Mouse (Mus musculus) monocyte, adult 2 months (primary cell): ENCODE data around the gene Lrig1.

Experiments
- DNase-seq, 2 experiments: peaks; one replicate each; pipeline ENCODE4 v3.0.0; 2022; ENCODE audit warnings: low spot score in 2 of 2, low read depth in 1 of 2

Lrig1 gene

DNA sequence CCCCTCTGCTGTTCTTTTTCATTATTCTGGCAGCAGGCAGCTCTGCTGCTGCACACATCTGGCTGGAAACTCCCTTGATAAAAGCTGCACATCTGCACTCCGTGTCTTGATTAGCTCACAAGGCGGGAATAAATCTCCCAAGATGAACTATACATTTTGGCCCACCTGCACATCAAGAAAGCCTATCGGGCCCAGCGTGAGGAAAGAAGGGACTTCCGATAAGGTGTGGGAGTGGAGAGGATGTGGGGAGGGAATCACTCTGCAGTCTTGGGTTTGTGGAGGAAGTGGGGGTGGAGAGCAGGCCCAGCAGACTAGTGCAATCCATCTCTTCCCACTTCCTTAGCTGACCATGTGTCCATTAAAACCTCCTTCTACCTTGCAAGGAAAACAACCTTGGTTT is 74.1 kb downstream of the Lrig1 start:
- DNase-seq: no peak

DNA sequence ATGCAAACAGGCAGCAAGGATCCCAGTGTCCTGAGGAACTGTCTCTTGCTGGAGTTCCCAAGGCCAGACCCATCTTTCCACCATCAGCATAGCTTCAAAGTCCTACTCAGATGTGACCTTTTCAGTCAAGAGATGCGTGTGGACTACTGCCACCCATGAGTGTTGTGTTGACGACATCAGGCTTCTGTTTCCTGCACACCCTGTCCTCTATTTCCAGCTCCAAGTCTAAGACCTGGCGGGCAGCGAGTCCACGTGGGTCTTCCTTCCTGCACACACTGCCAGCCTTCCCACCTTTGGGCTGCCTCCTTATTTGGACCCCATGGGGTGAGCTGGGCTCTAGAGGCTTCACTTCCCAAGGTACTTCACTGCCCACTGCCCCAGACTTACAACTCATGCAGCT is 75.4 kb downstream of the Lrig1 start:
- no peak for DNase-seq

GRCm38 (mm10) chr6:94622983-94623382 is 77.0 kb downstream of the Lrig1 start:
- DNase-seq: no peak

DNA sequence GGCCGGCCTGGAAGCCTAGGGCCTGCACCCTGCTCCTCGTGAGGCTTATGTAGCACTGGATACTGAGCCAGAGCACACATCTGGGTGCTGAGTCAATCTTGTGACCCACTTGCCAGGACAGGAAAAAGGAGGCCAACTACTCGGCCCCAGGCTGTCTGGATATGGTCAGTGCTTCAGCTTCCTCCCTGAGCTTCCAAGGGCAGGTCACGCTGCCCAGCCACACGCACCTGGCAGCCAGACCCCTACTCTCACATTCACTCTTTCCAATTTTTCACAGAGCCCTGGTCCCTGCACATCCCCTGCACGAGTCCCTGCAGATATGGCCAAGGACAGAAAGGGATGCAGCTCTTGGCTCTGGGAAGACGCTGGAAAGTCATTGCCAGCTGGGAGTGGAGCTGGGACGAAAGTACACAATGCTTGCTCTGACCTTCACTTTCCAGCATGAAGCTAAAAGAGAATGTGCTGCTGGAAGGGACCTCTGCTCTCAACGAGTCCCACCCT is 79.1 kb downstream of the Lrig1 start:
- DNase-seq: no peak

GRCm38 (mm10) chr6:94620287-94620686 is 79.7 kb downstream of the Lrig1 start:
- no peak for DNase-seq

- DNase-seq: no peak
Observed at GRCm38 (mm10) chr6:94618671-94619070, 81.3 kb downstream of the Lrig1 start.

- DNase-seq: no peak
Observed at GRCm38 (mm10) chr6:94615936-94616335, 84.0 kb downstream of the Lrig1 start.

- no peak for DNase-seq
Observed at GRCm38 (mm10) chr6:94614346-94614745, 85.6 kb downstream of the Lrig1 start.

- no peak for DNase-seq
Observed at GRCm38 (mm10) chr6:94613235-94613895, 86.6 kb downstream of the Lrig1 start.

- DNase-seq: no peak
Observed at GRCm38 (mm10) chr6:94604546-94604945, 95.4 kb downstream of the Lrig1 start.

GRCm38 (mm10) chr6:94604072-94604471 is 95.9 kb downstream of the Lrig1 start:
- no peak for DNase-seq

- DNase-seq: no peak
Observed at GRCm38 (mm10) chr6:94601811-94602210, 98.1 kb downstream of the Lrig1 start.

GRCm38 (mm10) chr6:94601101-94601500 is 98.9 kb downstream of the Lrig1 start:
- no peak for DNase-seq

GRCm38 (mm10) chr6:94599016-94599415 is 100.9 kb downstream of the Lrig1 start:
- DNase-seq: no peak

GRCm38 (mm10) chr6:94598421-94598820 is 101.5 kb downstream of the Lrig1 start:
- no peak for DNase-seq

DNA sequence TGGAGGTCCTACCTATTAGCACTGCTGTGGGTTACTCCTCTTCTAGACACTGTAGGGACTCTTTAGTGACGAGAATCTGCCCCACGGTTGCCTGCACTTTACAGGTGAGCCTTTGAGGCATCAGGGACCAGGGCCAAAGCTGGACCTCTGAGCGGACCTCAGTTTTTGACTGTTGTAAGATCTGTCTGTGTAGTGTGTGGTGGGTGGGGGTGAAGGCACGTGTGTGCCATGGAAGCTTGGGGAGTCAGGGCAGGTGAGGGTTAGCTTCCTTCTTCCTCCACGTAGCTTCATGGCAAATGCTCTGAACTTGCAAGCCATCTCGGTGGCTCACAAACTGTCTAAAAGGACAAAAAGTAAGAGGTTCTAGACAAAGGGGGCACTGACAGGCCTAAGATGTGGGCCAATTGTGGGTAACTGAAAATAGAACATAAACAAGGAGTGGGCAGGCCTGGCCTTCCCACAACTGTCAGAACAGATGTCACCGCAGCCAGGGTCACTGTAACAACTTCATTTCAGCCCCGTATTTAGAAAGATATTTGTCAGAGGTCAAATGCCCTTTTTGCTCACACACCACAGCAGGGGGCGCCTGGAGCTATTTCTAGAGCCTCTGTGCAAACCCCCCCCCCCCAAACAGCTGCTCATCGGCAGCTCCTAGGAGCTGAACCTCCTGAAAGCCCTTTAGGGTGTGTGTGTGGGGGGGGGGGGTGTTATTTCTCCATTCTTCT is 103.0 kb downstream of the Lrig1 start:
- DNase-seq: no peak

GRCm38 (mm10) chr6:94596051-94596760 is 103.8 kb downstream of the Lrig1 start:
- DNase-seq: no peak

DNA sequence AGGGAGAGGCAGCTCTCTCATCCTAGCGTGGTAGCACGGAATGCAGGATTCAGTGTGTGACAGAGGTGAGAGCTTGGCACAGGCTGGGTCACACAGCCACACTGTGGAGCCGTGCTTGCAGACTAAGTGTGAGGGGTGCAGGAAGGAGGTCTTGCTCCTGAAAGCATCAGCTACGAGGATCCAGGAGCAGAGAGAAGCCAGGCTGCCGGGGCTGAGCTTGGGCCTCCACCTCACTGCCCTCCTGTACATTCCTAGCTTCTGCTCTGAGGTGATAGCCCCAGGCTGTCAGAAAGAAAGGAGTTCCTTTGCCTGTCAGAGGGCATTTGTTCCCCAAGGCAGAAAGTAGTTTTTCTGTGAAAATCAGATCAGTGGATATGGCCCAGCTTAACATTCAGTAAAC is 104.8 kb downstream of the Lrig1 start:
- no peak for DNase-seq

DNA sequence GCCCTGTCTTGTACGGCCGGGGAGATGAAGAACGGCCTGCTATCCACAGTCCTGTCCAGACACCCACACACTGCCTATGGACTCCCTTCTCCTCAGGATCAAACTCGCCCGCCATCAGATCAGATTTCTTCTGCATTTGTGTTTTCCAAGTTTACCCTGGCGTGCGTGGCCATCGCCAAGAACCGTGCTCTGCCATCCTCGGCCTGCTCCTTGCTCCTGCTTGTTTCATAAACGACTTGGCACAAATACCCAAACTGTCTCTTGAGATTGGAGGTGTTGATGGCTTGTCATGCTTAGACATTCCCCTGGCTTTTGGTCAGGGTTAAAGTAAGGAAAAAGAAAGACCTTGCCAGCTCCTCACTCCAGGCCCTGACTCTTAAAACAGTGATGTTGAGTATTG is 105.2 kb downstream of the Lrig1 start:
- DNase-seq: no peak

DNA sequence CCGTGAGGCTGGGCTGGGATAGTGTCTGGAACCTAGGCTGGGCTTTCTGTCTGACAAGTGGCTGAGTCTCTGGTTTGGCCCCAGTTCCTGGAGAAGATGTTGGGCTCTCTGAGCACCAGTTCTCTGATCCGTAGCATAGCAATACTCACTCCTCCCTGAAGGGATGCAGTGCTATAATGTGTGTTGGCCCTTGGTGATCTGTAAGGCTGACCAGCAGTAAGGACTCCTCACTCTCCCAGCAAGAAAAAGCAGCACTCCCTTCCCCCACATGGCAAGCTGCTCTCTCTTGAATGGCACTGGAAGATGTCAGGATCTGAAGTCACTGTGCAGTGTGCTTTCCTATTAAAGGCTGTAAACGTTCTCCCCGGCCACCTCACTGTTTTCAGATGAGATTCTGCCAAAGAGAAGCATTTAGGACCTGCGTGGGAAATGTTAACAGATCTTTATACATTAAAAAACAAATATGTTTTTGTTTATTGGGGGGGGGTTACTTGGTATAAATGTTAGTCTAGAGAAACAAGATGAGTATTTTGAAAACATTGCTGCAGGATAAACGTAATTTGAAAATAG is 105.8 kb downstream of the Lrig1 start:
- DNase-seq: no peak

- no peak for DNase-seq
Observed at GRCm38 (mm10) chr6:94592710-94593109, 107.2 kb downstream of the Lrig1 start.

GRCm38 (mm10) chr6:94592243-94592642 is 107.7 kb downstream of the Lrig1 start:
- DNase-seq: no peak
